Mouse (Mus musculus): ENCODE measurements around the gene Maml2. TPM values are rescaled to one million over a fixed set of nuclear protein-coding genes. Genes with fewer than 3 reads are reported as not detected.

Gene Maml2
- polyA plus RNA-seq, 1 experiment from 2014 or later = 12.9 TPM

- no peaks in the 10 kb centered on the region for H3K9me3 ChIP-seq
- 69% methylated on average over 5 of the region's 5 CpGs for WGBS
- no peaks in the 10 kb centered on the region for H3K27me3 ChIP-seq
- H3K27ac ChIP-seq (replicated peaks) = no peak overlapping the region
- H3K4me3 ChIP-seq = no peak overlapping the region
- no peak overlapping the region for H3K4me2 ChIP-seq
- no peak for ATAC-seq (ENCODE audit: low read depth)
- no peak overlapping the region for H3K9ac ChIP-seq
- H3K4me1 ChIP-seq (replicated peaks) = peaks cover 30% of the 10 kb centered on the region
- no peaks in the 10 kb centered on the region for H3K36me3 ChIP-seq
These were observed 16.8 kb downstream of the Maml2 start for GRCm38 (mm10) chr9:13314577-13315004.

- no peak overlapping the region for H3K4me2 ChIP-seq
- H3K4me1 ChIP-seq (replicated peaks) = peaks cover 22% of the 10 kb centered on the region
- WGBS = 78% methylated on average over 5 of the region's 5 CpGs
- no peaks in the 10 kb centered on the region for H3K27me3 ChIP-seq
- no peak for ATAC-seq (ENCODE audit: low read depth)
- no peak overlapping the region for H3K4me3 ChIP-seq
- no peak overlapping the region for H3K27ac ChIP-seq (replicated peaks)
- H3K9me3 ChIP-seq = no peaks in the 10 kb centered on the region
- H3K9ac ChIP-seq = no peak overlapping the region
- no peaks in the 10 kb centered on the region for H3K36me3 ChIP-seq
These were observed 17.6 kb downstream of the Maml2 start for GRCm38 (mm10) chr9:13315393-13315792.

GRCm38 (mm10) chr9:13319566-13319965 is 21.8 kb downstream of the Maml2 start:
- no peaks in the 10 kb centered on the region for H3K27me3 ChIP-seq
- H3K36me3 ChIP-seq = no peaks in the 10 kb centered on the region
- no peak for ATAC-seq (ENCODE audit: low read depth)
- no peaks in the 10 kb centered on the region for H3K9me3 ChIP-seq
- 89% methylated on average over 2 of the region's 2 CpGs for WGBS
- no peak overlapping the region for H3K27ac ChIP-seq (replicated peaks)
- H3K9ac ChIP-seq = no peak overlapping the region
- H3K4me1 ChIP-seq (replicated peaks) = peaks cover 27% of the 10 kb centered on the region
- H3K4me3 ChIP-seq = no peak overlapping the region
- no peak overlapping the region for H3K4me2 ChIP-seq

GRCm38 (mm10) chr9:13320800-13321364 is 23.1 kb downstream of the Maml2 start:
- WGBS = 87% methylated on average over 5 of the region's 5 CpGs
- no peak for ATAC-seq (ENCODE audit: low read depth)
- no peak overlapping the region for H3K4me2 ChIP-seq

GRCm38 (mm10) chr9:13323074-13323473 is 25.3 kb downstream of the Maml2 start:
- no peak overlapping the region for H3K4me3 ChIP-seq
- H3K9me3 ChIP-seq = no peaks in the 10 kb centered on the region
- WGBS = 89% methylated on average over 2 of the region's 2 CpGs
- no peak overlapping the region for H3K4me2 ChIP-seq
- peak overlapping the region; percentile 38; the same call in 1 of the 2 replicates for H3K27ac ChIP-seq (replicated peaks)
- H3K4me1 ChIP-seq (replicated peaks) = peaks cover 20% of the 10 kb centered on the region
- ATAC-seq (ENCODE audit: low read depth) = no peak
- no peaks in the 10 kb centered on the region for H3K36me3 ChIP-seq
- no peaks in the 10 kb centered on the region for H3K27me3 ChIP-seq
- H3K9ac ChIP-seq = no peak overlapping the region

More at GRCm38 (mm10) chr9:13320800-13321364, 23.1 kb downstream of the Maml2 start:
- Histone ChIP-seq H3K4me1 (replicated peaks) (peaks cover 20% of the 10 kb centered on the region), H3K27ac (replicated peaks) (no peak overlapping the region), H3K9me3 (no peaks in the 10 kb centered on the region), H3K36me3 (no peaks in the 10 kb centered on the region), H3K9ac (no peak overlapping the region), H3K27me3 (no peaks in the 10 kb centered on the region), H3K4me3 (no peak overlapping the region)

- peak overlapping the region; percentile 38; the same call in 1 of the 2 replicates for H3K27ac ChIP-seq (replicated peaks)
These were observed 25.9 kb downstream of the Maml2 start for GRCm38 (mm10) chr9:13323612-13324011.

GRCm38 (mm10) chr9:13414230-13414766 is 116.5 kb downstream of the Maml2 start:
- Histone ChIP-seq H3K4me3 (no peak overlapping the region), H3K9me3 (no peaks in the 10 kb centered on the region), H3K27ac (replicated peaks) (no peak overlapping the region), H3K9ac (no peak overlapping the region), H3K4me2 (no peak overlapping the region), H3K4me1 (replicated peaks) (no peaks in the 10 kb centered on the region), H3K27me3 (no peaks in the 10 kb centered on the region), H3K36me3 (peaks cover 7% of the 10 kb centered on the region; the same call in 1 of the 2 replicates)
- no peak for ATAC-seq (ENCODE audit: low read depth)

More at GRCm38 (mm10) chr9:13323612-13324011, 25.9 kb downstream of the Maml2 start:
- Histone ChIP-seq H3K4me2 (no peak overlapping the region), H3K27me3 (no peaks in the 10 kb centered on the region), H3K9ac (no peak overlapping the region), H3K9me3 (no peaks in the 10 kb centered on the region), H3K4me1 (replicated peaks) (peaks cover 20% of the 10 kb centered on the region), H3K36me3 (no peaks in the 10 kb centered on the region), H3K4me3 (no peak overlapping the region)
- 23% methylated on average over 1 of the region's 1 CpGs for WGBS
- ATAC-seq (ENCODE audit: low read depth) = no peak

GRCm38 (mm10) chr9:13425031-13425940 is 127.5 kb downstream of the Maml2 start:
- Histone ChIP-seq H3K4me2 (peak overlapping the region; percentile 43), H3K9me3 (no peaks in the 10 kb centered on the region), H3K9ac (peak overlapping the region; percentile 53; the same call in 1 of the 2 replicates), H3K27ac (replicated peaks) (peak overlapping the region; percentile 82), H3K4me1 (replicated peaks) (peaks cover 60% of the 10 kb centered on the region), H3K27me3 (no peaks in the 10 kb centered on the region), H3K4me3 (peak overlapping the region; percentile 9), H3K36me3 (no peaks in the 10 kb centered on the region)
- ATAC-seq (ENCODE audit: low read depth) = peak; percentile 94
- WGBS = 14% methylated on average over 7 of the region's 7 CpGs

- H3K9ac ChIP-seq = no peak overlapping the region
- no peaks in the 10 kb centered on the region for H3K27me3 ChIP-seq
- H3K36me3 ChIP-seq = no peaks in the 10 kb centered on the region
- no peak overlapping the region for H3K4me2 ChIP-seq
- H3K4me1 ChIP-seq (replicated peaks) = peaks cover 56% of the 10 kb centered on the region
- H3K4me3 ChIP-seq = no peak overlapping the region
- WGBS = 51% methylated on average over 2 of the region's 2 CpGs
- no peak overlapping the region for H3K27ac ChIP-seq (replicated peaks)
- no peak for ATAC-seq (ENCODE audit: low read depth)
- H3K9me3 ChIP-seq = no peaks in the 10 kb centered on the region
These were observed 131.8 kb downstream of the Maml2 start for GRCm38 (mm10) chr9:13429477-13430125.

GRCm38 (mm10) chr9:13430302-13430701 is 132.5 kb downstream of the Maml2 start:
- Histone ChIP-seq H3K4me2 (no peak overlapping the region), H3K4me1 (replicated peaks) (peaks cover 49% of the 10 kb centered on the region), H3K9me3 (no peaks in the 10 kb centered on the region), H3K9ac (no peak overlapping the region), H3K36me3 (no peaks in the 10 kb centered on the region), H3K27ac (replicated peaks) (no peak overlapping the region), H3K4me3 (no peak overlapping the region), H3K27me3 (no peaks in the 10 kb centered on the region)
- ATAC-seq (ENCODE audit: low read depth) = no peak
- WGBS = 86% methylated on average over 6 of the region's 6 CpGs

GRCm38 (mm10) chr9:13430744-13431143 is 133.0 kb downstream of the Maml2 start:
- ATAC-seq (ENCODE audit: low read depth) = no peak
- Histone ChIP-seq H3K4me3 (no peak overlapping the region), H3K27me3 (no peaks in the 10 kb centered on the region), H3K4me2 (no peak overlapping the region), H3K9me3 (no peaks in the 10 kb centered on the region), H3K27ac (replicated peaks) (no peak overlapping the region), H3K4me1 (replicated peaks) (peaks cover 45% of the 10 kb centered on the region), H3K36me3 (no peaks in the 10 kb centered on the region), H3K9ac (no peak overlapping the region)

GRCm38 (mm10) chr9:13431646-13432045 is 133.9 kb downstream of the Maml2 start:
- ATAC-seq (ENCODE audit: low read depth) = no peak
- H3K4me3 ChIP-seq = no peak overlapping the region
- no peaks in the 10 kb centered on the region for H3K9me3 ChIP-seq
- H3K27me3 ChIP-seq = no peaks in the 10 kb centered on the region
- H3K4me1 ChIP-seq (replicated peaks) = peaks cover 36% of the 10 kb centered on the region
- no peak overlapping the region for H3K4me2 ChIP-seq
- no peak overlapping the region for H3K27ac ChIP-seq (replicated peaks)
- WGBS = 95% methylated on average over 3 of the region's 3 CpGs
- H3K36me3 ChIP-seq = no peaks in the 10 kb centered on the region
- no peak overlapping the region for H3K9ac ChIP-seq

All from neural tube, embryonic 13.5 days (tissue).